Comparison of ENCODE assay signal across 8 mouse cellular contexts in genomic region chr16:75766388-75767249, GRCm38 (mm10). TPM values are rescaled to one million over a fixed set of nuclear protein-coding genes. Genes with fewer than 3 reads are reported as not detected.
DNase-seq lines count a peak whose midpoint lies in the region; ATAC-seq lines count a peak whose summit lies in the region.

TSS of gene Hspa13 (minus strand) at chr16:75767104.

- under 1% methylated on average over 51 of the region's 51 CpGs for WGBS in heart, embryonic 10.5 days
- WGBS in kidney, embryonic 15.5 days: under 1% methylated on average over 51 of the region's 51 CpGs

- peak within 1 kb of the TSS; percentile 61 for H3K9ac ChIP-seq in kidney, embryonic 15.5 days

- H3K9me3 ChIP-seq in heart, embryonic 10.5 days: no peaks in the 10 kb centered on the region
- no peaks in the 10 kb centered on the region for H3K9me3 ChIP-seq in kidney, embryonic 15.5 days (replicated peaks)

- H3K27me3 ChIP-seq in heart, embryonic 10.5 days (ENCODE audit: insufficient read depth, poor library complexity, severe bottlenecking): no peaks in the 10 kb centered on the region
- H3K27me3 ChIP-seq in kidney, embryonic 15.5 days: no peaks in the 10 kb centered on the region

- ATAC-seq in erythroblast, adult 5-6 weeks (replicated peaks; ENCODE audit: low FRiP score, poor library complexity, severe bottlenecking): peak; percentile 99
- ATAC-seq in kidney, embryonic 15.5 days (replicated peaks; ENCODE audit: low FRiP score): peak; percentile 99
- ATAC-seq in monocyte, adult 5-6 weeks (replicated peaks; ENCODE audit: insufficient number of reproducible peaks, low FRiP score, low TSS enrichment, poor library complexity, severe bottlenecking): peak; percentile 99

- H3K36me3 ChIP-seq in heart, embryonic 10.5 days: peaks cover 27% of the 10 kb centered on the region
- peaks cover 25% of the 10 kb centered on the region for H3K36me3 ChIP-seq in kidney, embryonic 15.5 days

- peak within 1 kb of the TSS; percentile 85 for H3K4me3 ChIP-seq in heart, embryonic 10.5 days
- peak within 1 kb of the TSS; percentile 74 for H3K4me3 ChIP-seq in kidney, embryonic 15.5 days (replicated peaks)

- peak within 1 kb of the TSS; percentile 88 for H3K27ac ChIP-seq in heart, embryonic 10.5 days
- peak within 1 kb of the TSS; percentile 85 for H3K27ac ChIP-seq in kidney, embryonic 15.5 days

- peak within 1 kb of the TSS; percentile 71 for H3K4me2 ChIP-seq in kidney, embryonic 15.5 days

- H3K4me1 ChIP-seq in heart, embryonic 10.5 days: no peaks in the 10 kb centered on the region; the same call in 1 of the 2 replicates
- H3K4me1 ChIP-seq in kidney, embryonic 15.5 days: peaks cover 8% of the 10 kb centered on the region

- DNase-seq in B cell, adult 2 months: peak; percentile 95 to 96
- peak; percentile 99 for DNase-seq in brain, adult 2 months (ENCODE audit: low read depth, low spot score)
- DNase-seq in heart, embryonic 10.5 days (ENCODE audit: low spot score): peak; percentile 98
- peak; percentile 95 for DNase-seq in liver
- DNase-seq in spleen, postnatal 4 days (ENCODE audit: low spot score in 2 of 2): peak; percentile 94 to 97

RNA-seq across cellular contexts. Expression of gene Hspa13, which starts in this region (rescaled TPM):
- total RNA-seq in erythroblast, adult 5-6 weeks (2015; ENCODE audit: low replicate concordance): 5.9 and 9.6 TPM in 2 replicates
- total RNA-seq in erythroblast, adult 5-6 weeks (2017; ENCODE audit: low replicate concordance): 7.2 and 11.3 TPM in 2 replicates
- 21.5 and 23.4 TPM in 2 replicates for polyA plus RNA-seq in heart, embryonic 10.5 days (2016; fragmentation: Nextera tagmentation; extraction: Ambion mirVana)
- polyA plus RNA-seq in kidney, embryonic 15.5 days (2015; fragmentation: Nextera tagmentation; extraction: Ambion mirVana): 33.8 and 34.7 TPM in 2 replicates
- 34.0 to 34.8 TPM (median 34.2 TPM) in 3 replicates for total RNA-seq in monocyte, adult 5-6 weeks (2017)

Comparison
In these comparisons a context has a peak if more than half of its experiments do, and no peak if none do; other contexts are left out.
1. Peak in every context shown above with its lines: DNase-seq, ATAC-seq, H3K4me3 ChIP-seq and H3K27ac ChIP-seq.